Mouse (Mus musculus) limb, embryonic 10.5 days (tissue): ENCODE data around the gene Zfp455. TPM values are rescaled to one million over a fixed set of nuclear protein-coding genes. Genes with fewer than 3 reads are reported as not detected.
"Not testable (repeated sequence)": the region's sequence is repeated elsewhere in the genome, so short reads cannot be mapped to it uniquely, and the experiment has no call there.

Experiments
- DNase-seq: peaks from one replicate; pipeline ENCODE4 v3.0.0-alpha.2; 2017; ENCODE audit warnings: low spot score
- H3K27ac ChIP-seq: fragments of 300-500 bp; sonication (generic); 2 replicates; pipeline ENCODE4 v1.5.1; 2016; ENCODE audit warnings: mild to moderate bottlenecking
- H3K27me3 ChIP-seq: fragments of 300-500 bp; sonication (generic); 2 replicates; pipeline ENCODE4 v1.6.1; 2016; ENCODE audit warnings: low read depth, mild to moderate bottlenecking; ENCODE audit not compliant: poor library complexity, severe bottlenecking
- H3K36me3 ChIP-seq: fragments of 300-500 bp; sonication (generic); 2 replicates; pipeline ENCODE4 v1.6.1; 2016; ENCODE audit warnings: mild to moderate bottlenecking, moderate library complexity
- H3K4me1 ChIP-seq: fragments of 300-500 bp; sonication (generic); 2 replicates; pipeline ENCODE4 v1.6.1; 2016
- H3K4me3 ChIP-seq: fragments of 300-500 bp; sonication (generic); 2 replicates; pipeline ENCODE4 v1.5.1; 2016; ENCODE audit warnings: mild to moderate bottlenecking, moderate library complexity
- H3K9me3 ChIP-seq: fragments of 300-500 bp; sonication (generic); replicated peaks from 2 replicates; pipeline ENCODE4 v1.6.1; 2016; ENCODE audit warnings: mild to moderate bottlenecking
- WGBS: fragments of 180-500 bp; shearing (Covaris S2); methylation state at CpG from one replicate; pipeline ENCODE4 v1.1.7; 2016; 5-methylcytosine and 5-hydroxymethylcytosine counted together
- polyA plus RNA-seq: library from polyadenylated mRNA; unstranded; fragments of >200 nt; fragmentation: Nextera tagmentation; extraction: Ambion mirVana; gene quantifications from 2 replicates; pipeline ENCODE4 v1.2.1, GENCODE M21; 2016

The Zfp455 gene
- polyA plus RNA-seq: 1.5 and 1.9 TPM in 2 replicates

DNA sequence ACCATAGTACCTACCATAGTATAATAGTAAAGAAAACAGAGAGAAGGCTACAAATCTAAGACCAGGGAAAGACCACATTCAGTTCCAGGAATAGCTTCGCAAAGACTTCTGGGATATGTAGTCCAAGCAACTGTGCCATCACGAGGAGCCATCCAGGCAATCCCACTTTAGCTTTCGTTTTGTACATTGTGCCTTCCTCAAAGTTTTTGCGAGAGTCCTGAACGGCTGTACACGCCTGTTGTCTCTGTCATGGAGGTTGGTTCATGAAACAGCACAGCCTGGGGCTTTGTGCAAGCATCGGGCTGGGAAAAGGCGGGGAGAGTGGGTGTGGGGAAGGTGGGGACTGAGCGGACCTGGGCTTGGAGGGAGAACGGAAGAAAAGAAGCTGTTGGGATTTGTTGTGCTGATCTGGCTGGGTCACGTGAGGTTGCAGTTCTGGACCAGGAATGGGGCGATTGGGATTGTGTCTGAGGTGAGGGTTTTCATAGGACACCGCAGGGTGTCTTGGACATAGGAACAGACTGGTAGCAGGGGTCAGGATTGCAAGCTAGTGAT lies at the start of gene Zfp455:
Zfp455 (plus strand) TSS at position 167 of the 555 bp plus-strand sequence.
- no peaks in the 10 kb centered on the region for H3K9me3 ChIP-seq

DNA sequence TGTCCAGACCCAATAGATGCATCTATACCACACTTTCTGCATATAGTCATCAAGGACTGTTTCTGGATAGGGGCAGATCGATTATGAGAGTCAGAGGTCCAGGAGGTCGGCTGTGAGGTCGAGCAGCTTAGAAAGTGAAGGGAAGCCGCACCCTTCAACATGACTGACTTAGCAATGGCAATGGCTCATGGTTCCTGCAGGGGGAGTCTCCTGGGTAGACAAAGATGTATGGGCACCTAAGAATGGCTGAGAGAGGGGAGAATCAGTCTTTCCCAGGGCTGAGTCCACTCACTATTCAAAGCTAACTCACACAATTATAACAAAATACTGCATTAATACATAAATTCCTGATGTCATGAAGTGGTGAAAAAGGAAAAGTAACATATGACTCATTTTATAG lies 28.2 kb upstream of the Zfp455 start:
- WGBS: 70% methylated on average over 4 of the region's 4 CpGs
- DNase-seq, H3K4me1 ChIP-seq, H3K36me3 ChIP-seq, H3K9me3 ChIP-seq, H3K4me3 ChIP-seq, H3K27me3 ChIP-seq, H3K27ac ChIP-seq: not testable (repeated sequence)

More for the DNA sequence above, at the start of gene Zfp455:
- 5% methylated on average over 13 of the region's 13 CpGs for WGBS
- Histone ChIP-seq H3K4me3 (peak within 1 kb of the TSS; percentile 68), H3K4me1 (0 out of 2 replicates have a peak, but pooled peaks cover 3% of the 10 kb centered on the region), H3K27ac (peak within 1 kb of the TSS; percentile 87), H3K27me3 (no peaks in the 10 kb centered on the region), H3K36me3 (no peaks in the 10 kb centered on the region)
- peak; percentile 67 for DNase-seq

DNA sequence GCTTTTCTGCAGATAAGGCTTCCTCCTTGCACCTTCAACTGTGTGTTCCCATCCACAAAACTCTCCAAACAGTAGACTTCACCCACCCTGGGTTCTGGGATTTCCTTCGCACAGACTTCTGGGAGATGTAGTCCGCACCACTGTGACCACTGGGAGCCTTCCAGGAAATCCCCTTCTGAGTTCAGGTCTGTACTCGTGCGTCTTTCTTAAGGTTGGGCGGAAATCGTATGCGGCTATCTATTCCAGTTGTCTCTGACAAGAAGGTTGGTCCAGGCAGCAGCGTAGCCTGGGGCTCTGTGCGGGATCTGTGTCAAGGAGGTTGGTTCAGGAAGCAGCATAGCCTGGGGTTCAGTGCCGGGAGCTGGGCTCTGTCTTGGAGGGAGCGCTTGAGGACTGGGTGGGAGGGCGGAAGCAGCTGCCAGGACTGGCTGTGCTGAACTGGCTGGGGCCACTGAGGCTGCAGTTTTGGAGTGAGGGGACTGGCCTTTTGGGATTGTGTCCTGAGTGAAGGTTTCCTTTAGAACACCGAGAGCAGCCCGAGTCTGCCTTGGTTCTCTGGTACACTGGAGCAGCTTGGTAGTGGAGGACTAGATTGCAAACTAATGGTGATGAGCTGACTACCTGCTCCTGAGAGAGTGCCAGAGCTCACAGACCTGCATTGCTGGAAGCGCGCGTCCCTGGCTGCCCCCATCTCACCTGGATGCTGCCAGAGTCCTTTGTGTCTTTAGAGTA lies 21.1 kb upstream of the Zfp455 start, which contains the start of gene Rsl1:
Rsl1 (plus strand) TSS at position 192 of the 732 bp plus-strand sequence.
- H3K27ac ChIP-seq: peak within 1 kb of the TSS; percentile 81
- H3K4me1 ChIP-seq, H3K27me3 ChIP-seq, H3K9me3 ChIP-seq: not testable (repeated sequence)
- peaks cover 12% of the 10 kb centered on the region; the same call in 1 of the 2 replicates for H3K36me3 ChIP-seq
- DNase-seq: peak; percentile 65
- H3K4me3 ChIP-seq: peak within 1 kb of the TSS; percentile 68
- WGBS: 2% methylated on average over 17 of the region's 17 CpGs

- WGBS: 35% methylated on average over 5 of the region's 5 CpGs
- H3K27ac ChIP-seq: no peak overlapping the region
- H3K36me3 ChIP-seq: peaks cover 15% of the 10 kb centered on the region; the same call in 1 of the 2 replicates
These were observed 20.6 kb upstream of the Zfp455 start for GRCm38 (mm10) chr13:67173723-67174055.

GRCm38 (mm10) chr13:67201656-67202055 lies 7.3 kb downstream of the Zfp455 start:
- no peak overlapping the region for H3K27ac ChIP-seq
- 90% methylated on average over 3 of the region's 3 CpGs for WGBS

More at GRCm38 (mm10) chr13:67173723-67174055, 20.6 kb upstream of the Zfp455 start:
- no peaks in the 10 kb centered on the region for H3K9me3 ChIP-seq
- no peaks in the 10 kb centered on the region for H3K27me3 ChIP-seq
- H3K4me3 ChIP-seq: peak overlapping the region; percentile 68
- no peak for DNase-seq
- peaks cover 3% of the 10 kb centered on the region; the same call in 1 of the 2 replicates for H3K4me1 ChIP-seq

DNA sequence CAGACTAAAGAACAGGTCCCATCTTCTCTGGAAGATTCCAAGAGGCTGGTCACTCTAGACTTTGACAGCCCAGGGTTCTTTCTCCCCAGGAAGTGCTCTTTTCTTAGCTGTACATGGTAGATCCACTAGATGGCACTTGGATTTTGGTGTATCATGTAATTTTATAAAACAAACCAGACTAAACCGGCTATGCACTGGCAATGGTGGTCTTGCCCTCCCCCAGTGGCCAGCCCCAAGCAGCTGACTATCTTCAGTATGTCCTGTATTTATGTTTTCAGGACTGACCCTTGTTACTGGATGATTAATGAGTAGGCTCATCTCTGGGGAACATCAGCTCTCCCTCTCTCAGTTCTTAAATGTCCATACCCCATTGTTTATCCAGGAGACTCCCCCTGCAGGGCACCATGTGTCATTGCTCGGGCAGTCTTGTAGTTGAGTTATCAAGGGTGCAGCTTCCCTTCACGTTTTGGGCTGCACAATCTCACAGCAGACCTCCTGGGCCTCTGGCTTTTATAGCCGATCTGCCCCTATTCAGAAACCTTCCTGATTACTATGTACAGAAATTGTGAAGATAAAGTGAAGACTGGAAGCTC lies 19.8 kb downstream of the Zfp455 start:
- H3K36me3 ChIP-seq: no peaks in the 10 kb centered on the region
- WGBS: 70% methylated on average over 4 of the region's 4 CpGs
- no peaks in the 10 kb centered on the region for H3K27me3 ChIP-seq
- DNase-seq: no peak
- no peaks in the 10 kb centered on the region for H3K9me3 ChIP-seq
- H3K27ac ChIP-seq: no peak overlapping the region
- H3K4me1 ChIP-seq: no peaks in the 10 kb centered on the region
- H3K4me3 ChIP-seq: no peak overlapping the region

More at GRCm38 (mm10) chr13:67201656-67202055, 7.3 kb downstream of the Zfp455 start:
- Histone ChIP-seq H3K9me3 (no peaks in the 10 kb centered on the region), H3K36me3 (no peaks in the 10 kb centered on the region), H3K4me1 (no peaks in the 10 kb centered on the region), H3K27me3 (no peaks in the 10 kb centered on the region), H3K4me3 (no peak overlapping the region)
- DNase-seq: no peak

Other genes with a start within 250 kb of the Zfp455 start
- 2.4 and 4.3 TPM in 2 replicates for gene Zfp712, start 133.3 kb upstream of the Zfp455 start, polyA plus RNA-seq
- 4.9 and 6.8 TPM in 2 replicates for gene Zfp708, start 96.5 kb upstream of the Zfp455 start, polyA plus RNA-seq
- gene Gm28557, start 85.9 kb upstream of the Zfp455 start, polyA plus RNA-seq: 1.8 and 2.9 TPM in 2 replicates
- 0.19 and 0.31 TPM in 2 replicates for gene Rslcan18, start 78.2 kb upstream of the Zfp455 start, polyA plus RNA-seq
- 1.5 and 1.9 TPM in 2 replicates for gene Zfp759, start 72.8 kb upstream of the Zfp455 start, polyA plus RNA-seq
- 6.2 and 6.5 TPM in 2 replicates for gene Rsl1, start 21.3 kb upstream of the Zfp455 start, polyA plus RNA-seq
- 0.74 and 1.5 TPM in 2 replicates for gene Zfp458, start 84.0 kb downstream of the Zfp455 start, polyA plus RNA-seq
- gene Zfp457, start 112.0 kb downstream of the Zfp455 start, polyA plus RNA-seq: 0.24 and 0.50 TPM in 2 replicates
- 1.4 and 1.7 TPM in 2 replicates for gene Zfp595, start 138.1 kb downstream of the Zfp455 start, polyA plus RNA-seq
- gene Gm28044, start 166.0 kb downstream of the Zfp455 start, polyA plus RNA-seq: not detected in 2 replicates
- gene Zfp953, start 166.1 kb downstream of the Zfp455 start, polyA plus RNA-seq: 0.93 and 1.2 TPM in 2 replicates
- 0.35 TPM in 1 of 2 replicates, not detected in the other for gene Gm28041, start 181.2 kb downstream of the Zfp455 start, polyA plus RNA-seq
- gene Zfp456, start 181.3 kb downstream of the Zfp455 start, polyA plus RNA-seq: 0.78 and 1.2 TPM in 2 replicates
- gene Zfp429, start 205.3 kb downstream of the Zfp455 start, polyA plus RNA-seq: 2.7 and 6.0 TPM in 2 replicates
- 1.2 TPM in 2 replicates for gene Zfp459, start 226.9 kb downstream of the Zfp455 start, polyA plus RNA-seq